Mouse (Mus musculus) intestine, embryonic 16.5 days (tissue): ENCODE results near the gene Map1s. TPM values are rescaled to one million over a fixed set of nuclear protein-coding genes. Genes with fewer than 3 reads are reported as not detected.
A peak's percentile ranks its signal among the peaks of the same experiment; 100 is the strongest.

Source experiments
- ATAC-seq: fragments of 200-750 bp; cut with Nextera tagmentation; 2 replicates; pipeline ENCODE4 v1.8.0; 2017; ENCODE audit warnings: moderate TSS enrichment, moderate library complexity
- H3K27ac ChIP-seq: fragments of 300-500 bp; sonication (generic); 2 replicates; pipeline ENCODE4 v1.5.1; 2014; ENCODE audit warnings: mild to moderate bottlenecking, low read length
- H3K27me3 ChIP-seq: fragments of 300-500 bp; sonication (generic); replicated peaks from 2 replicates; pipeline ENCODE4 v1.6.1; 2014; ENCODE audit warnings: low read length, control low read depth, mixed read lengths; ENCODE audit not compliant: control insufficient read depth, insufficient read depth
- H3K36me3 ChIP-seq: fragments of 300-500 bp; sonication (generic); 2 replicates; pipeline ENCODE4 v1.6.1; 2014; ENCODE audit warnings: low read length, control low read depth; ENCODE audit not compliant: control insufficient read depth, insufficient read depth
- H3K4me1 ChIP-seq: fragments of 300-500 bp; sonication (generic); 2 replicates; pipeline ENCODE4 v1.6.1; 2014; ENCODE audit warnings: low read length, control low read depth, mixed read lengths; ENCODE audit not compliant: control insufficient read depth, insufficient read depth
- H3K4me2 ChIP-seq: fragments of 300-500 bp; sonication (generic); 2 replicates; pipeline ENCODE4 v1.6.1; 2014; ENCODE audit warnings: low read depth, low read length, control low read depth
- H3K4me3 ChIP-seq: fragments of 300-500 bp; sonication (generic); 2 replicates; pipeline ENCODE4 v1.5.1; 2014; ENCODE audit warnings: mild to moderate bottlenecking, low read length
- H3K9ac ChIP-seq: fragments of 300-500 bp; sonication (generic); 2 replicates; pipeline ENCODE4 v1.6.1; 2014; ENCODE audit warnings: low read depth, low read length
- H3K9me3 ChIP-seq: fragments of 300-500 bp; sonication (generic); 2 replicates; pipeline ENCODE4 v1.6.1; 2016; ENCODE audit warnings: low read length, control low read depth; ENCODE audit not compliant: control insufficient read depth
- WGBS: fragments of 180-500 bp; shearing (Covaris S2); extraction: QIAGEN DNeasy Blood & Tissue Kit; methylation state at CpG from one replicate; pipeline ENCODE4 v1.1.7; 2014; 5-methylcytosine and 5-hydroxymethylcytosine counted together
- polyA plus RNA-seq: library from polyadenylated mRNA; unstranded; fragments of >200 nt; fragmentation: Nextera tagmentation; extraction: Ambion mirVana; gene quantifications from 2 replicates; pipeline ENCODE4 v1.2.1, GENCODE M21; 2015

Gene Map1s
- 32.6 and 34.3 TPM in 2 replicates for polyA plus RNA-seq

GRCm38 (mm10) chr8:70905831-70906736 lies at the start of gene Map1s:
Map1s (plus strand) TSS chr8:70905932.
- H3K36me3 ChIP-seq: no peaks in the 10 kb centered on the region; the same call in 1 of the 2 replicates
- peaks cover 11% of the 10 kb centered on the region for H3K4me1 ChIP-seq
- H3K27me3 ChIP-seq: no peaks in the 10 kb centered on the region
- peak within 1 kb of the TSS; percentile 85 for H3K4me3 ChIP-seq
- peak within 1 kb of the TSS; percentile 86 for H3K27ac ChIP-seq
- H3K9me3 ChIP-seq: no peaks in the 10 kb centered on the region
- under 1% methylated on average over 73 of the region's 86 CpGs for WGBS
- H3K9ac ChIP-seq: peak within 1 kb of the TSS; percentile 77
- peak within 1 kb of the TSS; percentile 78 for H3K4me2 ChIP-seq
- peak; percentile 88 for ATAC-seq

GRCm38 (mm10) chr8:70856028-70856427 lies 49.7 kb upstream of the Map1s start:
- no peak overlapping the region for H3K4me2 ChIP-seq
- H3K9me3 ChIP-seq: no peaks in the 10 kb centered on the region
- no peak overlapping the region for H3K4me3 ChIP-seq
- H3K27ac ChIP-seq: no peak overlapping the region
- 67% methylated on average over 5 of the region's 5 CpGs for WGBS
- H3K4me1 ChIP-seq: peaks cover 13% of the 10 kb centered on the region
- H3K36me3 ChIP-seq: no peaks in the 10 kb centered on the region
- H3K27me3 ChIP-seq: no peaks in the 10 kb centered on the region
- no peak for ATAC-seq
- H3K9ac ChIP-seq: no peak overlapping the region

GRCm38 (mm10) chr8:70856541-70857197 lies 49.1 kb upstream of the Map1s start:
- WGBS: 7% methylated on average over 33 of the region's 33 CpGs
- Histone ChIP-seq H3K4me1 (peaks cover 13% of the 10 kb centered on the region), H3K9me3 (no peaks in the 10 kb centered on the region), H3K27me3 (no peaks in the 10 kb centered on the region), H3K4me3 (peak overlapping the region; percentile 60), H3K36me3 (no peaks in the 10 kb centered on the region), H3K9ac (peak overlapping the region; percentile 65), H3K4me2 (peak overlapping the region; percentile 94), H3K27ac (no peak overlapping the region)
- peak; percentile 86 for ATAC-seq

GRCm38 (mm10) chr8:70857516-70857915 lies 48.2 kb upstream of the Map1s start:
- Histone ChIP-seq H3K9ac (0 out of 2 replicates have a peak overlapping the region, but pooled peaks have one; percentile 65), H3K4me1 (peaks cover 11% of the 10 kb centered on the region), H3K36me3 (no peaks in the 10 kb centered on the region), H3K27me3 (peaks cover 7% of the 10 kb centered on the region; the same call in 1 of the 2 replicates), H3K4me3 (no peak overlapping the region), H3K9me3 (no peaks in the 10 kb centered on the region), H3K4me2 (no peak overlapping the region), H3K27ac (no peak overlapping the region)
- 20% methylated on average over 4 of the region's 4 CpGs for WGBS
- ATAC-seq: no peak

- Histone ChIP-seq H3K4me2 (peak within 1 kb of the TSS; percentile 81), H3K27ac (no peak within 1 kb of the TSS), H3K27me3 (peaks cover 24% of the 10 kb centered on the region), H3K36me3 (no peaks in the 10 kb centered on the region), H3K9ac (peak within 1 kb of the TSS; percentile 59), H3K4me3 (peak within 1 kb of the TSS; percentile 46), H3K4me1 (peaks cover 32% of the 10 kb centered on the region), H3K9me3 (no peaks in the 10 kb centered on the region)
- ATAC-seq: no peak
- WGBS: under 1% methylated on average over 55 of the region's 55 CpGs
These were observed 42.7 kb upstream of the Map1s start, which contains the start of gene Kcnn1 for GRCm38 (mm10) chr8:70862824-70863641. Kcnn1 (minus strand) TSS chr8:70863258.

- no peak for ATAC-seq
- H3K36me3 ChIP-seq: no peaks in the 10 kb centered on the region
- 2% methylated on average over 46 of the region's 46 CpGs for WGBS
- peak overlapping the region; percentile 17; the same call in 1 of the 2 replicates for H3K27ac ChIP-seq
- H3K4me3 ChIP-seq: peak overlapping the region; percentile 53
- peaks cover 24% of the 10 kb centered on the region for H3K27me3 ChIP-seq
- peak overlapping the region; percentile 81 for H3K4me2 ChIP-seq
- H3K9me3 ChIP-seq: no peaks in the 10 kb centered on the region
- H3K4me1 ChIP-seq: peaks cover 43% of the 10 kb centered on the region
- H3K9ac ChIP-seq: peak overlapping the region; percentile 59
These were observed 41.6 kb upstream of the Map1s start for GRCm38 (mm10) chr8:70863956-70864711.

GRCm38 (mm10) chr8:70864712-70865221 lies 41.0 kb upstream of the Map1s start:
- Histone ChIP-seq H3K4me2 (peak overlapping the region; percentile 81), H3K36me3 (no peaks in the 10 kb centered on the region), H3K4me3 (peak overlapping the region; percentile 53), H3K27ac (peak overlapping the region; percentile 23), H3K27me3 (peaks cover 24% of the 10 kb centered on the region), H3K9me3 (no peaks in the 10 kb centered on the region), H3K4me1 (peaks cover 46% of the 10 kb centered on the region), H3K9ac (peak overlapping the region; percentile 59)
- ATAC-seq: peak; percentile 10; the same call in 1 of the 2 replicates
- WGBS: 4% methylated on average over 24 of the region's 24 CpGs

GRCm38 (mm10) chr8:70865350-70866000 lies 40.3 kb upstream of the Map1s start:
- ATAC-seq: peak; percentile 90
- under 1% methylated on average over 46 of the region's 46 CpGs for WGBS

More at GRCm38 (mm10) chr8:70865350-70866000, 40.3 kb upstream of the Map1s start:
- H3K4me2 ChIP-seq: peak overlapping the region; percentile 81
- peak overlapping the region; percentile 53 for H3K4me3 ChIP-seq
- no peaks in the 10 kb centered on the region for H3K9me3 ChIP-seq
- H3K9ac ChIP-seq: peak overlapping the region; percentile 59
- H3K4me1 ChIP-seq: peaks cover 46% of the 10 kb centered on the region
- peak overlapping the region; percentile 38 for H3K27ac ChIP-seq
- peaks cover 24% of the 10 kb centered on the region for H3K27me3 ChIP-seq
- no peaks in the 10 kb centered on the region for H3K36me3 ChIP-seq
